Mouse (Mus musculus): ENCODE data around the gene Wipi1.

DNA sequence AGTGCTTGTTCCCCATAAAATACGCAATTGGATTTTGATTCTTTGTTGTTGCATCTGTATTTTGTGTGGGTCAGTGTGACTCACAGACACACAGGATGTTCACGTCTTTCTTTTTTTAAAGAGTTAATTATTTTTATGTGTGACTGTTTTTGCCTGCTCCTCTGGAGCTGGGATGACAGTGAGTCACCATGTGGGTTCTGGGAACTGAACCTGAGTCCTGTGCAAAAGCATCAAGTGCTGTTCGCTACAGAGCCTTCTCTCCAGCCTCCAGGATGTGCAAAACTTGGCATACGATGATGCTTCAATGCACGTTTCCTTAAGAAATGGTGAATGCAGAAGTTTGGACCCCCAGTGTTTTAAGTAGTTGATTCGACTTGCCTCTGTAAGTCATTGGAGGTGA lies 42.8 kb upstream of the Wipi1 start:
- no peak for TF ChIP-seq USF1 (IDR thresholded peaks at IDR 0.05; ENCODE audit: low read depth, low read length)
- no peak for TF ChIP-seq GATA1 (IDR thresholded peaks at IDR 0.05; ENCODE audit: low read depth, low read length)
- TF ChIP-seq CTCF (IDR thresholded peaks at IDR 0.05 in 2 of 3, conservative IDR thresholded peaks at IDR 0.05 in 1 of 3; ENCODE audit: control insufficient read depth in 1 of 3, insufficient read depth in 1 of 3, low read depth in 2 of 3, low read length in 3 of 3, poor library complexity in 1 of 3, severe bottlenecking in 1 of 3) = no peak
- no peak for TF ChIP-seq ZMIZ1 (IDR thresholded peaks at IDR 0.05; ENCODE audit: low read depth, low read length)
- TF ChIP-seq POLR2A (IDR thresholded peaks at IDR 0.05; ENCODE audit: control insufficient read depth in 1 of 2, insufficient read depth in 1 of 2, low read depth in 1 of 2, low read length in 2 of 2, poor library complexity in 1 of 2) = no peak
- TF ChIP-seq MEF2A (IDR thresholded peaks at IDR 0.05; ENCODE audit: extremely low read depth, insufficient replicate concordance, low read depth, low read length, poor library complexity, severe bottlenecking) = no peak
- no peak for TF ChIP-seq ZC3H11A (IDR thresholded peaks at IDR 0.05; ENCODE audit: low read depth, low read length)
